In genomic region chr6:83175996-83176395, GRCm38 (mm10) we compare ENCODE assay signal across 27 mouse cellular contexts. TPM values are rescaled to one million over a fixed set of nuclear protein-coding genes. Genes with fewer than 3 reads are reported as not detected.
A peak's percentile ranks its signal among the peaks of the same experiment; 100 is the strongest.
DNase-seq lines count a peak whose midpoint lies in the region.
"Had no signal": no experiment of that assay in that cellular context is flagged by ENCODE, and none has a peak within 500 bp of the region (broad histone marks: within the 10 kb centered on the region; RNA-seq: fewer than 3 reads in every experiment).

No protein-coding gene starts in this region.

- intact Hi-C loops in left cerebral cortex, postnatal 4 days (cut with DNase I): no loop called here
- intact Hi-C loops in gastrocnemius, postnatal 36 days (cut with DNase I): no loop called here

- DNase-seq in heart, adult 18-20 months: peak; percentile 26 to 48
- no peak for DNase-seq in heart, adult 11 months
- peak; percentile 50 for DNase-seq in left cerebral cortex, postnatal 4 days
- no peak for DNase-seq in left cerebral cortex, adult 11 months (ENCODE audit: low spot score)
- DNase-seq in gastrocnemius, postnatal 10 days: peak; percentile 50
- DNase-seq in gastrocnemius, postnatal 36 days: peak; percentile 34 to 44
- DNase-seq in frontal cortex, adult 2 months (ENCODE audit: extremely low spot score in 1 of 2, low spot score in 1 of 2): no peak
- DNase-seq: adrenal gland, adult 8-10 months; B cell, adult 2 months; cerebellum, adult 9-10 months; forebrain, postnatal 0 days; heart, postnatal 36 days; kidney, adult 18-20 months; kidney, postnatal 36 days; layer of hippocampus, postnatal 36 days; liver; lung, adult 2 months; lung, postnatal 10 days; right cerebral cortex, adult 18-20 months; right cerebral cortex, postnatal 4 days; thymus, adult 2 months; thymus, postnatal 36 days had no signal

RNA-seq across cellular contexts. Expression of gene Dctn1, which starts 10.3 kb away (rescaled TPM):
- total RNA-seq in heart, adult 18-20 months (2021): 100 to 1,000 TPM; 130 to 133 TPM
- total RNA-seq in left cerebral cortex, postnatal 4 days (2021): 100 to 1,000 TPM; 319 to 327 TPM
- total RNA-seq in gastrocnemius, postnatal 10 days (2021): 100 to 1,000 TPM; 126 to 132 TPM
- 100 to 1,000 TPM; 128 to 135 TPM for total RNA-seq in gastrocnemius, postnatal 36 days (2021)
- 344 and 369 TPM in 2 replicates for polyA plus RNA-seq in frontal cortex, adult 2 months (2012; rRNA removed)

RNA-seq across cellular contexts. Expression of gene 1700003E16Rik, which starts 19.8 kb away (rescaled TPM):
- under 1 TPM; 0.12 to 0.18 TPM for total RNA-seq in heart, adult 18-20 months (2021)
- total RNA-seq in left cerebral cortex, postnatal 4 days (2021): 10 to 100 TPM; 13.3 to 16.9 TPM
- under 1 TPM in 1 of 2 experiments, not detected in 1; 0.23 TPM for total RNA-seq in gastrocnemius, postnatal 10 days (2021)
- under 1 TPM in 1 of 2 experiments, not detected in 1; 0.13 TPM for total RNA-seq in gastrocnemius, postnatal 36 days (2021)
- polyA plus RNA-seq in frontal cortex, adult 2 months (2012; rRNA removed): 28.6 TPM in 2 replicates
- total RNA-seq: common myeloid progenitor, adult 5-6 weeks had no signal
- polyA plus RNA-seq: activated CD4-positive, CD25-positive, alpha-beta regulatory T cell, adult 4 months; inflammation-experienced regulatory T-cells, adult 6 months had no signal

RNA-seq across cellular contexts. Expression of gene Wdr54, which starts 19.8 kb away (rescaled TPM):
- 1 to 10 TPM; 1.6 to 1.8 TPM for total RNA-seq in heart, adult 18-20 months (2021)
- total RNA-seq in left cerebral cortex, postnatal 4 days (2021): 10 to 100 TPM; 20.1 to 24.3 TPM
- total RNA-seq in gastrocnemius, postnatal 10 days (2021): 1 to 10 TPM in 1 of 2 experiments, under 1 TPM in 1; 0.43 to 1.4 TPM
- total RNA-seq in gastrocnemius, postnatal 36 days (2021): 1 to 10 TPM in 1 of 2 experiments, under 1 TPM in 1; 0.92 to 1.3 TPM
- 26.6 and 27.7 TPM in 2 replicates for polyA plus RNA-seq in frontal cortex, adult 2 months (2012; rRNA removed)
- total RNA-seq: common myeloid progenitor, adult 5-6 weeks had no signal

RNA-seq across cellular contexts. Expression of gene Rtkn, which starts 40.7 kb away (rescaled TPM):
- total RNA-seq in heart, adult 18-20 months (2021): 1 to 10 TPM; 3.5 to 5.9 TPM
- total RNA-seq in left cerebral cortex, postnatal 4 days (2021): 10 to 100 TPM; 12.3 to 15.2 TPM
- total RNA-seq in gastrocnemius, postnatal 10 days (2021): 10 to 100 TPM; 22.3 to 24.5 TPM
- 10 to 100 TPM; 11.3 to 13.8 TPM for total RNA-seq in gastrocnemius, postnatal 36 days (2021)
- 101 and 119 TPM in 2 replicates for polyA plus RNA-seq in frontal cortex, adult 2 months (2012; rRNA removed)
- polyA plus RNA-seq: activated CD4-positive, CD25-positive, alpha-beta regulatory T cell, adult 4 months had no signal

RNA-seq across cellular contexts. Expression of gene Slc4a5, which starts 43.6 kb away (rescaled TPM):
- under 1 TPM in 1 of 2 experiments, not detected in 1; 0.08 TPM for total RNA-seq in heart, adult 18-20 months (2021)
- under 1 TPM; 0.46 to 0.52 TPM for total RNA-seq in left cerebral cortex, postnatal 4 days (2021)
- total RNA-seq in gastrocnemius, postnatal 10 days (2021): under 1 TPM in 1 of 2 experiments, not detected in 1; 0.05 TPM
- total RNA-seq in gastrocnemius, postnatal 36 days (2021): not detected
- 0.04 and 0.21 TPM in 2 replicates for polyA plus RNA-seq in frontal cortex, adult 2 months (2012; rRNA removed)
- total RNA-seq: common myeloid progenitor, adult 5-6 weeks; heart, adult 8-10 months; heart, postnatal 36 days had no signal
- polyA plus RNA-seq: macrophage had no signal

Comparison
In these comparisons a context has a peak if more than half of its experiments do, and no peak if none do; other contexts are left out.
1. DNase-seq: peak in heart, adult 18-20 months (2 of 2), left cerebral cortex, postnatal 4 days (single experiment), gastrocnemius, postnatal 10 days (single experiment) and gastrocnemius, postnatal 36 days (2 of 2); none in heart, adult 11 months (single experiment), left cerebral cortex, adult 11 months (single experiment) and frontal cortex, adult 2 months (0 of 2).
2. RNA of gene 1700003E16Rik, which starts 19.8 kb away (total RNA-seq): 13.3 to 16.9 TPM in left cerebral cortex, postnatal 4 days; 0.23 TPM in gastrocnemius, postnatal 10 days, 0.12 to 0.18 TPM in heart, adult 18-20 months and 0.13 TPM in gastrocnemius, postnatal 36 days; every median in the first group is over 10 times any median in the second.
3. RNA of gene Wdr54, which starts 19.8 kb away (total RNA-seq): 20.1 to 24.3 TPM in left cerebral cortex, postnatal 4 days; 1.6 to 1.8 TPM in heart, adult 18-20 months, 0.43 to 1.4 TPM in gastrocnemius, postnatal 10 days and 0.92 to 1.3 TPM in gastrocnemius, postnatal 36 days; every median in the first group is over 4 times any median in the second.